Mouse (Mus musculus) kidney, adult 2 months (tissue): Measurements from ENCODE around the gene Tbc1d16.

Experiments
- CTCF ChIP-seq: fragments of 200-500 bp; conservative IDR thresholded peaks from 2 replicates; pipeline ENCODE4 v1.5.1; 2011; ENCODE audit warnings: low read depth, mild to moderate bottlenecking, control low read depth, low read length, moderate library complexity, mixed read lengths; ENCODE audit not compliant: insufficient read depth, insufficient read length
- POLR2A ChIP-seq: fragments of 200-500 bp; IDR thresholded peaks from one replicate; pipeline ENCODE4 v1.6.1; 2011; ENCODE audit warnings: low read depth, low read length, control low read depth

DNA sequence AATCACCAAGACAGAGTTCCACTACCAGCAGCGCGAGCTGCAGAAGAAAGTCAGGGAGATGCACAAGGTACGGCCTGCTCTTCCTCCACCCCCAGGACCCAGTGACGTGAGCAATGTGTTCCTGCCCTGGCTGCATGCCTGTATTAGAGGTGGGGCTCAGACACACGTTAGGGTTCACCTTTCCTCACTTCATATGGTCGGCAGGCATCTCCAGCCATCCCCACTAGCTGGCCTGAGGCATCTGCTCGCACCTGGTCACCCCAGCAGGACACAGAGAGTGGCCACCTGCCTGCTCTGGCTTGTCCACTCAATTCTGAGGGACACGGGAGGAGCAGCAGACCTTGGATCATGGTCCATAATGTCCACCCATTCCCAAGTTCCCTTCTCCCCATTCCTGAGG, 31.7 kb upstream of the Tbc1d16 start:
- no peak for TF ChIP-seq POLR2A
- TF ChIP-seq CTCF, result no peak
